Mouse (Mus musculus): ENCODE data around the gene Tomm40l.

The Tomm40l gene

GRCm38 (mm10) chr1:171229750-171230149 lies 7.4 kb upstream of the Tomm40l start:
- intact Hi-C loops (cut with DNase I): no loop called here

- intact Hi-C loops (cut with DNase I): no loop called here
Observed at GRCm38 (mm10) chr1:171227879-171228278, 5.6 kb upstream of the Tomm40l start.

GRCm38 (mm10) chr1:171226780-171227179 lies 4.5 kb upstream of the Tomm40l start:
- intact Hi-C loops (cut with DNase I): no loop called here

- intact Hi-C loops (cut with DNase I): loop anchor here (2.0 kb wide), 1 partner anchor 14 kb away; no protein-coding TSS in a partner anchor
Observed at GRCm38 (mm10) chr1:171224857-171225256, 2.5 kb upstream of the Tomm40l start, which contains the start of gene Apoa2. Gene Apoa2 (plus strand): TSS chr1:171225054.

- intact Hi-C loops (cut with DNase I): loop anchor here (2.0 kb wide), 1 partner anchor 15 kb away; no protein-coding TSS in a partner anchor
Observed at GRCm38 (mm10) chr1:171223796-171224195, 1.5 kb upstream of the Tomm40l start.

- intact Hi-C loops (cut with DNase I): no loop called here
Observed at GRCm38 (mm10) chr1:171223168-171223567, 854 bp upstream of the Tomm40l start.

- intact Hi-C loops (cut with DNase I): loop anchor here (1.0 to 2.0 kb wide), 2 partner anchors 36 to 57 kb away; no protein-coding TSS in a partner anchor
Observed at GRCm38 (mm10) chr1:171221281-171222193, 777 bp downstream of the Tomm40l start.

- intact Hi-C loops (cut with DNase I): loop anchor here (1.0 to 2.0 kb wide), 2 partner anchors 56 to 103 kb away; no protein-coding TSS in a partner anchor
Observed at GRCm38 (mm10) chr1:171220871-171221270, 1.4 kb downstream of the Tomm40l start.

GRCm38 (mm10) chr1:171216241-171216955 lies 5.9 kb downstream of the Tomm40l start:
- intact Hi-C loops (cut with DNase I): no loop called here

- intact Hi-C loops (cut with DNase I): no loop called here
Observed at GRCm38 (mm10) chr1:171213801-171214496, 8.4 kb downstream of the Tomm40l start, which contains the start of gene Nr1i3. Gene Nr1i3 (plus strand): TSS chr1:171213970.

- intact Hi-C loops (cut with DNase I): no loop called here
Observed at GRCm38 (mm10) chr1:171212854-171213253, 9.5 kb downstream of the Tomm40l start.

GRCm38 (mm10) chr1:171209409-171209808 lies 12.9 kb downstream of the Tomm40l start:
- intact Hi-C loops (cut with DNase I): loop anchor here (5.0 kb wide), 1 partner anchor 37 kb away; no protein-coding TSS in a partner anchor

- intact Hi-C loops (cut with DNase I): loop anchor here (5.0 kb wide), 1 partner anchor 34 kb away; no protein-coding TSS in a partner anchor
Observed at GRCm38 (mm10) chr1:171205704-171206493, 16.4 kb downstream of the Tomm40l start.

GRCm38 (mm10) chr1:171204249-171204644 lies 18.1 kb downstream of the Tomm40l start:
- intact Hi-C loops (cut with DNase I): no loop called here

GRCm38 (mm10) chr1:171203471-171204248 lies 18.7 kb downstream of the Tomm40l start:
- intact Hi-C loops (cut with DNase I): no loop called here

- intact Hi-C loops (cut with DNase I): no loop called here
Observed at GRCm38 (mm10) chr1:171200769-171201168, 21.5 kb downstream of the Tomm40l start.

GRCm38 (mm10) chr1:171199532-171199931 lies 22.8 kb downstream of the Tomm40l start:
- intact Hi-C loops (cut with DNase I): no loop called here

GRCm38 (mm10) chr1:171195887-171196397 lies 26.4 kb downstream of the Tomm40l start, which contains the start of gene Pcp4l1:
Gene Pcp4l1 (minus strand): TSS chr1:171196268.
- intact Hi-C loops (cut with DNase I): no loop called here
